Mouse (Mus musculus) liver, adult 2 months (tissue): ENCODE data around the gene Ugt1a10.

Experiments
- CTCF ChIP-seq: fragments of 200-500 bp; IDR thresholded peaks from 2 replicates; pipeline ENCODE4 v1.5.1; 2011; ENCODE audit warnings: low read depth, low read length, control low read depth
- POLR2A ChIP-seq: fragments of 200-500 bp; IDR thresholded peaks from 2 replicates; pipeline ENCODE4 v1.6.1; 2011; ENCODE audit warnings: low read length, control low read depth; ENCODE audit not compliant: insufficient read depth; ENCODE audit errors: extremely low read depth

GRCm38 (mm10) chr1:88261706-88262105 is 206.5 kb downstream of the Ugt1a10 start:
- no peak for TF ChIP-seq CTCF
- TF ChIP-seq POLR2A: no peak
